Mouse (Mus musculus): ENCODE measurements around the gene Iffo2.

DNA sequence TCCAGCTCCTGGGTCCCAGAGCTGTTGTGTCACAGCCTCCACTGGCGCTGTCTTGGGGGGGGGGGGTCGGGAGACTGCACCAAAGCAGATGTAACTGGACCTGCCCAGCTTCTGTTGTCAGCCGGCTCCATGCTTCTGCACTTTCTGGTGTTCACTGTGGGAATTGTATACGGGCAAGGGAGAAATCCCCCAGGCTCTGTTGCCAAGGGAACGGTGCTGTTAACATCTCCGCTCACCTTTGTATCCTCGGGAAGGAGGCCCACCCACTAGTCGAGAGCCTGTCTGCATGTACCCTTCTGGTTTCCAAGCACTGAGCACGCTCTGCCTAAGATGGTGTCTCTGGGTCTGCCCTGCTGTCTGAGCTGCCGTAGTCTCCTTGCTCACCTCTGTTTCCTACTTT lies 43.3 kb upstream of the Iffo2 start:
- no peak for TF ChIP-seq CTCF (IDR thresholded peaks at IDR 0.05; ENCODE audit: control insufficient read depth, insufficient read depth, low read length)
- TF ChIP-seq POLR2A (IDR thresholded peaks at IDR 0.05; ENCODE audit: borderline replicate concordance, control insufficient read depth, low read depth, low read length) = no peak

Measured in bone marrow, adult 2 months (tissue).